Mouse (Mus musculus) G1E (cell line): ENCODE data around the gene Tom1.

Experiments
- CTCF ChIP-seq: IDR thresholded peaks from 2 replicates; pipeline ENCODE4 v1.5.1; 2012; ENCODE audit warnings: low read depth, low read length, inconsistent platforms, mixed read lengths
- GATA1 ChIP-seq: IDR thresholded peaks from 2 replicates; pipeline ENCODE4 v1.6.1; 2012; ENCODE audit warnings: borderline replicate concordance, low read length, inconsistent platforms, mixed read lengths
- POLR2AphosphoS5 ChIP-seq: IDR thresholded peaks from 2 replicates; pipeline ENCODE4 v1.6.1; 2012; ENCODE audit warnings: low read depth, low read length, inconsistent platforms; ENCODE audit not compliant: insufficient replicate concordance

DNA sequence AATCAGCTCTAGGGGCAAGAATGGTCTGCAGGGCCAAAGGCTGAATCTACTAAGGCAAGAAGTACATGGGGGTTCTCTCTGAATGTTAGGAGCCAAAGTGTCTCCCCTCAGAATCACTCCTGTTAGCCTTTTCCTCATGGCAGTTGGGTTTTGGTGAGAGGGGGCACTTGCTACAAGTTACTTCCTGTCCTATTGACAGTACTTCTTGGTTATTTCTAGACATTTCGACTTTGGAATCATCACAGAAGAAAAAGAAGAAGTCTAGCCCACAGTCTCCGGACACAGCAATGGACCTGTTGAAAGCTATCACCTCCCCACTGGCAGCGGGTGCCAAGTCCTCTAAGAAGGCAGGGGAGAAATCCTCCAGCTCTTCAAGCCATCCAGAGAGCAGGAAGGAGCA is 33.1 kb upstream of the Tom1 start:
- TF ChIP-seq CTCF (no peak), GATA1 (no peak), POLR2AphosphoS5 (no peak)
